Mouse (Mus musculus) embryo, embryonic 9.5 days (tissue): ENCODE measurements around the gene St5.

Source experiments
- DNase-seq: peaks from one replicate; pipeline ENCODE4 v3.0.0-alpha.2; 2017; ENCODE audit errors: extremely low spot score

Gene St5

DNA sequence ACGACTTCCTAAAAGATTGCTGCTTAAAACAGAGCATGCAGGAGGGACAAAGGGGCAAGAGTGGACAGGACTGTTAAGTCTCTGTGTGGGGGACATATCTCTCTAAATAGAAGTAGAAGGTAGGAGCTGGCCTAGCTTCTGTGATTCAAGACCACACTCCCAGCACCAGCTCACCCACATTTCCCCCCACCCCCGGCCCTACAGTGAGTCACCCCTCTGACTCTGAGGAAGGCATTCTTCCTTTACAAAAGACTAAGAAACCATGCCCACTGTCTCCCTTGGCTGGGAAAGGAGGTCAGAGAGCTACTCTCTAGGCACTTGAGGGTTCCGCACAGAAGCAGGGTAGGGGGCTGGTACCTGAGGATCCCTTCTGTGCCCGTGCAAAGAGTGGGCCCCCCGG lies 219.2 kb downstream of the St5 start:
- DNase-seq = no peak

DNA sequence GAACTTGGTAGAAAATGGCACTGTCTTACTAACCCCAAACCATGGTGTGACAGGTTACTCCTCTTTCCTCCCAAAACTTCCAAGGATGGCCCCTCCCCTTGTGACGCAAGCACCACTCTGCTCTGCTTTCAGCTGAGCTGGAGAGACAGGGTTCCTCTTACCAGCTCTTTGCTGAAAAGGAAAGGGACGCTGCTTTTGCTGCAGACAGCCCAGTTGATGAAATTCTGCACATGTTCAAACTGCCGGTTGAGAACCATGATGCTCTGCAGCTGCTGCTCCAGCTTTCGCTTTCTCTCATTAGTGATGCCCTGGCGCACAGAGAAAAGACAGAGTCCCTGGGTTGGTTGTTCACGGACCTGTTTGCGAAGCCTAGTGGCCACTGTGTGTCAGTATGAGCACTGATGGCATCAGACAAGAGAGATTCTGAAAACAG lies 222.6 kb downstream of the St5 start:
- DNase-seq = peak; percentile 41

DNA sequence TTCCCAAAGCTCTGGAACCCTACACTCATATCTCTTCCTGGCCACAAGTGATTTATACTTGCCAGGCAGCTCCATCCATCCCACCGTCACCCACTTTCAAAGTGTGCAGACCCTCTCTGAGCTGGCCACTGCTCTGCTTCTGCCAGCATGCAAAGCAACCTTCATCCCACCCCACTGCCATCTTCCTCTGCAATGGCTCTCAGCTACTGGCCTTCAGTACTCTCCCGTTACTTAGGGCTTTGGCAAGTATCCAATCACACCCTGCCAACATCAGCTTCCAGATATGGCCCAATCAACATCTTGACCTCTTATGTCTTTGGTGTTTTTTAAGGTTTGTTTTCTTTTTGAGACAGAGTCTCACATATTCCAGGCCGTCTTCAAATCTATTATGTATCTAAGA lies 225.5 kb downstream of the St5 start:
- DNase-seq = no peak
